Mouse (Mus musculus): ENCODE data around the gene Pak2. TPM values are rescaled to one million over a fixed set of nuclear protein-coding genes. Genes with fewer than 3 reads are reported as not detected.
"Not testable (repeated sequence)": the region's sequence is repeated elsewhere in the genome, so short reads cannot be mapped to it uniquely, and the experiment has no call there.

Gene Pak2
- polyA plus RNA-seq, 1 experiment from 2014 or later: 41.0 TPM

DNA sequence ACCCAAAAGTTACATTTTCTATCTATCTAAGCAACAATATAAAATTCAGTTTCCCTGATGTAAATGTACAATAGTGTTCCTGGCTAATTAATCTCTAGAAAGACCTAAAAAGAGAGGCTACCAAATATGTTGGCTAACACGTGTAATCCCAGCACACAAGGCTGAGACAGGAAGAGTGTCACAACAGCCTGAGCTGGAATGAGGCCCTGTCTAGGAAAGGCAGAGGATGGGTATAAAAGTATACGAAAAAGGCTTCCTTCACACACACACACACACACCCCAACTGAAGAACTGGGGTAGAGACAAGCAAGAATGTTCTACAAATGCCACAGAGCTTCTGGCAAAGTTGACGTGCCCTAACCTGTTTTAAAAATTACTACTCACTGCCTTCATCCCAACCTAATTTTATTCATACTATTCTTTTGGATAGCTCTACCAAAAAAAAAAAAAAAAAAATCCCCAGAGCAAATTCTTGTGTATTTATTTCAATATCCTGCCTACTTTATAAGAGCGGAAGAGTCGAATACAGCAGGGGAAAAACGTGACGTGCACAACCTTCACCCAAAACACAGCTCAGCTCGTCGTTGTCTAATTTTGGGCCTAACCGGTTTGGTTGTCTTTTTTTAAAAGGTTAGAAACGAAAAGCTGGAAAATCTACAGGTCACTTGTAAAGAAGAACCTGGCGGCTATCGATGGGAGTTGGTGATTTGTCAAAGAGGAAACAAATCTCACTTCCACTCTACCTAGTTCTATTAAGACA lies 1.3 kb downstream of the Pak2 start:
- H3K27ac ChIP-seq: peak overlapping the region; percentile 99
- no peak for DNase-seq (ENCODE audit: extremely low spot score, low spot score)
- 18% methylated on average over 13 of the region's 13 CpGs for WGBS

DNA sequence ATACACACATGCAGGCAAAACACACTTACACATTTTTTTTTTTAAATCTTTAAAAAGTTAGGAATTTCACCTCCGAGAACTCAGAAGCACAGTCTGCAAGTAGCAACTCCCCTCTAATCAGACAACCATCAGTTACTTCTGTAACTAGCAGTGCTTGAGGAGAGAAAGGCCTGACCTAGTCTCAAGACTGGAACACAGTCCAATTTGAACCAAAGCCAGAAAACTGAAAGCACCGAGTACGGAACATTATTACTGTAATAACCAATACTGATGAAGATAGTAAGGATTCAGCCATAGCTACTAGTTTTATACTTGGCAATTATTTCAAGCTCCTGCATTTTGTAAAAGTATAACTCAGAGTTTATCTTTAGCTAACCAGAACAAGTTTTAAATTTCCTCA lies 2.7 kb downstream of the Pak2 start:
- Histone ChIP-seq H3K4me1 (peaks cover 23% of the 10 kb centered on the region), H3K36me3 (replicated peaks) (peaks cover 21% of the 10 kb centered on the region), H3K27ac (no peak overlapping the region), H3K9me3 (no peaks in the 10 kb centered on the region), H3K27me3 (ENCODE audit: poor library complexity, severe bottlenecking) (no peaks in the 10 kb centered on the region), H3K4me3 (peak overlapping the region; percentile 96; the same call in 1 of the 2 replicates)
- DNase-seq (ENCODE audit: extremely low spot score, low spot score): no peak
- WGBS: 97% methylated on average over 3 of the region's 3 CpGs

More for the DNA sequence above, 1.3 kb downstream of the Pak2 start:
- peak overlapping the region; percentile 96 for H3K4me3 ChIP-seq
- no peaks in the 10 kb centered on the region for H3K27me3 ChIP-seq (ENCODE audit: poor library complexity, severe bottlenecking)
- no peaks in the 10 kb centered on the region for H3K9me3 ChIP-seq
- H3K36me3 ChIP-seq (replicated peaks): peaks cover 27% of the 10 kb centered on the region
- H3K4me1 ChIP-seq: peaks cover 23% of the 10 kb centered on the region

DNA sequence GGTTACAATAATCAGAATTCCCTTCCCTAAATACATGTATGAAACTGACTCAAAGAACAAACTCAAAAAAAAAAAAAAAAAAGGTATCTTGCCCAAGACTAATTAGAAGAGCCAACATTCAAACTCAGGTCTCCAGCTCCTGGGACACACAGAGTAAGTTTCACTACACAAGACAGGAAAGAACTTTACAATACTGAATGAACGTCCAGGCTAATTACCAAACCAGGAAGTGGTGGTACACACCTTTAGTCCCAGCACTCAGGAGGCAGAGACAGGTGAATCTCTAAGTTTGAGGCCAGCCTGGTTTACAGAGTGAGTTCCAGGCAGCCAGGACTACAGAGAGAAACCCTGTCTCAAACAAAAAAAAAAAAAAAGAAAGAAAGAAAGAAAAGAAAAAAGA lies 3.4 kb downstream of the Pak2 start:
- H3K4me1 ChIP-seq: peaks cover 23% of the 10 kb centered on the region
- WGBS: 74% methylated on average over 1 of the region's 1 CpGs
- no peak overlapping the region for H3K27ac ChIP-seq
- no peaks in the 10 kb centered on the region for H3K9me3 ChIP-seq
- H3K27me3 ChIP-seq (ENCODE audit: poor library complexity, severe bottlenecking): no peaks in the 10 kb centered on the region
- no peak overlapping the region for H3K4me3 ChIP-seq
- H3K36me3 ChIP-seq (replicated peaks): peaks cover 21% of the 10 kb centered on the region
- no peak for DNase-seq (ENCODE audit: extremely low spot score, low spot score)

DNA sequence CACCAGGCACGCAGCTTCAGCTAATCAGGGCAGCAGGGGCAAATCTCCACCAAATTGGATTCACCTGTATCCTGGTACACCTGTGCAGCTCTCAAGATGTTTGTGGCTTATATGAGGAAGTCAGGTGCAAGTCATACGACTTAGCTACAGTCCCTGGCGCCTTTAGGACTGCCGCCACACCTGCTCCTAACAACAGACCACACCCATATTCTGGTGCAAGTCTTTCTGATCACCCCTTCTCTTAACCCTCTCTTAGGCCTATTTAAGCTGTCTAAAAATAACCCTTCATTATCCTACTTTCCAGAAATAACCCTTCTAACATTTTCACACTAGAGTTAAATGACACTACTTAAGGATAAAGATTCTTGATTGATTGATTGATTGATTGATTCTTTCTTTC lies 9.1 kb downstream of the Pak2 start:
- not testable (repeated sequence) for H3K4me1 ChIP-seq; H3K27me3 ChIP-seq (ENCODE audit: poor library complexity, severe bottlenecking); H3K4me3 ChIP-seq; DNase-seq (ENCODE audit: extremely low spot score, low spot score); H3K27ac ChIP-seq; H3K9me3 ChIP-seq
- WGBS: 85% methylated on average over 4 of the region's 4 CpGs
- peaks cover 14% of the 10 kb centered on the region for H3K36me3 ChIP-seq (replicated peaks)

DNA sequence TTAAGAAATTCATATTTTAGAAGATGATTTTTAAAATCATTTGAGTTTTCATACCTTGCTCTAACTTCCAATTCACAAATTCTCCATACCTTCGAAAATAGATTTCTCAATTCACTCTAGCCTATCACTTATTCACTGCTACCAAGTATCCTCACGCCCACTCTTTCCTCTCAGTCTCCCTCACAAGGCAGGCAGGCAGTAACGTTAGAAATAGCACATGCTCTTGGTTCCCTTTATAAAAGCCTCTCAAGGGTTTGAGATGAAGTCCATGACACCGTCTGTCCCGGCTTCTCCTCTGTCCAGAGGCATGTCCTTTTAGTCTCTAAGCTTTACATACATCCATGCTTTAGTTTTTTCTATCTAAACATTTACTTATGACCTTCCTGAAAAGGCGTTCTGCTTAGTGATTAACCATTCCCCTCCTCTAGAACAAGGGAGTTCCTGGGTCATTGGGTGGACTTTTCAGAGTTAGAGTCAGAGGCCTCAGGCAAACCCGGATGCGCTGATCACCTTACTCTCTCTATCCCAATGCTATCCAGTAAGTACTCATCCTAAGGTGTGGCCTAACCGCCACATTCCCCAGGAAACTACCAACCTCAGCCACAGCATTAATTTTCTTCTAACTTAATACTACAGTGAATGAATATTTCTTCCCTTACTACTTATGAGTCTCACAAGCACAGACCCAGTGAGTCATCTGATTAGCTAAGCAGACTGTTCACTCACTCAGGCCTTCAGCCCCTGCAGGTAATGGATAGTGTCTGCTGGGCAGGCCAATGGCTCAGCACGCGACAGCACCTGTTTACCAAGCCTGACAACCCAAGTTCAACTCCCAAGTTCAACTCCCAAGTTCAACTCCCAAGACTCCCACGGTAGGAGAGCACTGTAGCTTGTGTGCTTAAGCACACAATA lies 10.5 kb downstream of the Pak2 start:
- no peaks in the 10 kb centered on the region for H3K27me3 ChIP-seq (ENCODE audit: poor library complexity, severe bottlenecking)
- no peaks in the 10 kb centered on the region for H3K9me3 ChIP-seq
- WGBS: 89% methylated on average over 12 of the region's 12 CpGs
- no peak overlapping the region for H3K27ac ChIP-seq
- no peak for DNase-seq (ENCODE audit: extremely low spot score, low spot score)
- H3K4me3 ChIP-seq: no peak overlapping the region
- peaks cover 14% of the 10 kb centered on the region for H3K36me3 ChIP-seq (replicated peaks)
- H3K4me1 ChIP-seq: no peaks in the 10 kb centered on the region

DNA sequence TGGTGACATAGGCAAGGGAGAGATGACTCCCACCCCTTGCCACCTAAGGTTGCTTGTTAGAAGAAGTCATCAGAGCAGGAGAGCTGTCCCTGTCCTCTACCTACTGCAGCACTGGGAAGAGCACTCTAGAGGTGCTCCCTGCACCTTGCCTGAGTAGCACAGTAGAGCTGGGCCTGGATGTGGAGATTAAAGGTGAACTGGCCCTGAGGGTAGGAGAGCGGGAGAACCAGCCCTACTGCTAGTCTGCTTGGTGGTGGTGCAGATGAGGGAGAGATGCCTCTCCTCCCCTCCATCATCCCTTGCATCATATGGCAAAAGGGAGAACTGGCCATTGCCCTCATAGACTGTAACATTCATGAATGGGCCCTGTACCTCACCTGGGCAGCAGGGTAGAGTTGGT lies 12.2 kb downstream of the Pak2 start:
- Histone ChIP-seq H3K36me3 (replicated peaks) (peaks cover under 1% of the 10 kb centered on the region), H3K27ac (no peak overlapping the region), H3K4me3 (no peak overlapping the region), H3K27me3 (ENCODE audit: poor library complexity, severe bottlenecking) (no peaks in the 10 kb centered on the region), H3K9me3 (no peaks in the 10 kb centered on the region), H3K4me1 (no peaks in the 10 kb centered on the region)
- 92% methylated on average over 1 of the region's 1 CpGs for WGBS
- DNase-seq (ENCODE audit: extremely low spot score, low spot score): no peak

DNA sequence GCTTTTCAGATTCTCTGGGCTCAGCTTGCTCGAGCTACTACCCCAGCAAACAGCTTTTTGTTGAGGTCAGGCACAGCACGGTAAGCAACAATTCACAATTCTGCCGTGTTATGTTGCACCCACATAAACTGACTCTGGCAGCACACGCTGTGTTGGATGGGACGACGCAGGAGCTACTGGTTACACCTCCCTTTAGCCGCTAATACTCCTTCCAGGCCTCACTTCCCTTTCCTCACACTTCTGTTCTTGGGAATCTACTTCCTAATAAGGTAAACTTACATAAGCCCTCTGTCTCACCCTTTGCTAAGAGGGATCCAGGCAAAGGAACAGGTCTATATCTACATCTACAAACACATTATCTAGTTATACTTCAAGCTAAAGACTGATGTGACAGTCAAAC lies 15.2 kb downstream of the Pak2 start:
- H3K4me3 ChIP-seq: no peak overlapping the region
- no peak overlapping the region for H3K27ac ChIP-seq
- H3K36me3 ChIP-seq (replicated peaks): no peaks in the 10 kb centered on the region; the same call in none of the 2 replicates
- 94% methylated on average over 7 of the region's 7 CpGs for WGBS
- no peaks in the 10 kb centered on the region for H3K9me3 ChIP-seq
- no peak for DNase-seq (ENCODE audit: extremely low spot score, low spot score)
- H3K27me3 ChIP-seq (ENCODE audit: poor library complexity, severe bottlenecking): no peaks in the 10 kb centered on the region
- no peaks in the 10 kb centered on the region for H3K4me1 ChIP-seq

DNA sequence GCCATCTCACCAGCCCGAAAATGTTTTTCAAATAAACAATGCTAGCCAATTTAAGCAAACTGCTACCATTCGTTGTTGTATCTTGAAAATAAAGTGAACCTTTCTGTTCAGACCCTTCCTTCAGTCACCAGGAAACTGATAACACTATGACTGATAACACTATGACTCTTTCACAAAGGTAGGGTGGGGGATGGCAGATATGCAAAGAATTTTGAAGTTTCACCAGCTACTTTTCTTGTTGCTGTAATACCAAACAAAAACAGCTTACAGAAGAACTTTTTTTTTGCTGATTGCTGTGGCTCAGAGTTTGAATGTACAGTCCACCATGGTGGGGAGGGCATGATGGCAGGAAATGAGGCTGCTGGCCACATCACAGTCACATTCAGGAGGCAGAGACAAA lies 16.9 kb downstream of the Pak2 start:
- DNase-seq (ENCODE audit: extremely low spot score, low spot score): no peak
- H3K27ac ChIP-seq: no peak overlapping the region
- no peaks in the 10 kb centered on the region; the same call in none of the 2 replicates for H3K36me3 ChIP-seq (replicated peaks)
- H3K27me3 ChIP-seq (ENCODE audit: poor library complexity, severe bottlenecking): no peaks in the 10 kb centered on the region
- 88% methylated on average over 2 of the region's 2 CpGs for WGBS
- no peaks in the 10 kb centered on the region for H3K9me3 ChIP-seq
- no peaks in the 10 kb centered on the region for H3K4me1 ChIP-seq
- H3K4me3 ChIP-seq: no peak overlapping the region

DNA sequence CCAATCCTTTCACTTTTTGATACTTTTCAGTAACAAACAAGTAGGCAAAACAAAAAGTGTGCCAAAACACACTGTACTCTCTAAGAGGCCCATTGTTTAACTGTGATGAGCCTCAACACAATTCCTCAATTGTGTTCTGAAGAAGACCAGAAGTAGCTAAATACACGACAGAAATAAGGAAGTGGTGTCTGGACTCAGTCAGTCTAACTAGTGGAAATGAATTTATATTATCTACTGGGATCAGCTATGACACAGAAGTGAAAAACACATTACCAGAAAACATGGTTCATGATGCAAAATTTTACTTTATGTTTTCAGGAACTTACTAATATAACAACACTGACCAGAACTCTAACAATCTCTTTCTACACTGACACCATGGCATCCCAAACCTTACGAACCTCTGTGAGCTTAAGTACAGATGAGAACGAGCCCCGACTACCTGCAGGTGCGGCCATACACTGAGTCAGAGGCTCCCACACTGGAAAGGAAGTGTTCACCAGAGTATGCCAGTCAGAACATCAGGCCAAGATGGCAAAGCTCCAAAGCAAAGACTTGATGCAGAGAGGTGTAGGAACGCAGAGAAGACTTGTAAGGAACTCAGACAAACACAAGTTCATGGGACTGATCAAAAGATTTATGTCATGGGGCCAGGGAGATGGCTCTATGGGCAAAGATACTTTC lies 19.2 kb downstream of the Pak2 start:
- no peak for DNase-seq (ENCODE audit: extremely low spot score, low spot score)
- no peak overlapping the region for H3K4me3 ChIP-seq
- 0 out of 2 replicates have a peak, but pooled peaks cover 6% of the 10 kb centered on the region for H3K36me3 ChIP-seq (replicated peaks)
- H3K9me3 ChIP-seq: no peaks in the 10 kb centered on the region
- 81% methylated on average over 6 of the region's 6 CpGs for WGBS
- no peak overlapping the region for H3K27ac ChIP-seq
- H3K27me3 ChIP-seq (ENCODE audit: poor library complexity, severe bottlenecking): no peaks in the 10 kb centered on the region
- no peaks in the 10 kb centered on the region for H3K4me1 ChIP-seq

DNA sequence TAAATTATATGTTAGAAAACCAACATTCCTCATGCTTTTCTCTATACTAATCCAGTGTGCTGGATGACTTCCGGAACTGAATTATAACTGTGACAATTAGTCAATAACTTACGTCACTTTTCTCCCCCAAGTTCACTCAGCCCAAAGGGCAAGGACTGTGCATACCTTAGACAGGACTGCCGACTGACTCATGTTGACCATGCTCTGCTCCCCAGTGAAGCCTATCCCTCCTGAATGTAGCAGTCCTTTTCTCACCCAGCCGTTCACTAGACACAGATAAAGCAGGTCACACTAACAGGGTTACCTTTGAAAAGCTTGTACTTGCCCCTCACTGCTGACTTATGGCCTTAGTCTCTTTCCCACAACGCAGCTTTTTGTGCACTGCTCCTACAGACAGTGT lies 20.3 kb downstream of the Pak2 start:
- H3K4me3 ChIP-seq: no peak overlapping the region
- no peaks in the 10 kb centered on the region for H3K9me3 ChIP-seq
- no peak for DNase-seq (ENCODE audit: extremely low spot score, low spot score)
- H3K27me3 ChIP-seq (ENCODE audit: poor library complexity, severe bottlenecking): no peaks in the 10 kb centered on the region
- 88% methylated on average over 5 of the region's 5 CpGs for WGBS
- no peak overlapping the region for H3K27ac ChIP-seq
- 0 out of 2 replicates have a peak, but pooled peaks cover 6% of the 10 kb centered on the region for H3K36me3 ChIP-seq (replicated peaks)
- no peaks in the 10 kb centered on the region for H3K4me1 ChIP-seq

DNA sequence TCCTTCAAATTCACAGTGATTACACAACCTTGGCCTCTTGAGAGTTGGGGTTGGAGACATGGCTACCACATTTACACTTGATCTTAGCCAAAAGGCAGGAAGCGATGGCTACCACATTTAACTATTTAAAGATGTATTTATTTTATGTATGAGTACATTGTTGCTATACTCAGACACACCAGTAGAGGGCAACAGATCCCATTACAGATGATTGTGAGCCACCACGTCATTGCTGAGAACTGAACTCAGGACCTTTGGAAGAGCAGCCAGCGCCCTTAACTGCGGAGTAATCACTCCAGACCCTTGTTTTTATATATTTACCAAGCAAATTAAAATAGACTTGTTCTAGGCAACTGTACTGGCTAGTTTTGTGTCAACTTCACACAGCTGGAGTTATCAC lies 36.8 kb downstream of the Pak2 start:
- Histone ChIP-seq H3K9me3 (no peaks in the 10 kb centered on the region), H3K4me1 (no peaks in the 10 kb centered on the region), H3K27me3 (ENCODE audit: poor library complexity, severe bottlenecking) (no peaks in the 10 kb centered on the region), H3K27ac (no peak overlapping the region), H3K4me3 (no peak overlapping the region), H3K36me3 (replicated peaks) (peaks cover 86% of the 10 kb centered on the region)
- DNase-seq (ENCODE audit: extremely low spot score, low spot score): no peak
- WGBS: 92% methylated on average over 4 of the region's 4 CpGs

DNA sequence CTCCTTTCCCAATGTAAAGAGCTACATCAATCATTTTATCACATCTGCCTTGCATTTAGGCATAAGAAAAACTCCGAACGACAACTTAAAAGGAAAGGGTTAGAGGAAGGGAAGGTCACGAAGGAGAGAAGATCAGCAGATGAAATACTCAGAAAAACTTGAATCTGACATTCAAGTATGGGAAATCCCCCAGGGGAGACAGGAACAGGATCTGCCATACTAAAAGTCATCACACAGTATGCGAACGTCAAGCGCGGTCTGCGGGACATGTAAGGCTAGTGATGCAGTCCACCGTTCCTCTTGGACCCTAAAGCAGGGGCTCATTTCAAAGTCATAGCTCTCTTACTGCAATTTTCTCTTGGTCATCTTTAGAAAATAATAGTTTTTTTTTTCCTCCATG lies 59.5 kb downstream of the Pak2 start:
- Histone ChIP-seq H3K4me1 (no peaks in the 10 kb centered on the region), H3K27me3 (ENCODE audit: poor library complexity, severe bottlenecking) (no peaks in the 10 kb centered on the region), H3K27ac (no peak overlapping the region), H3K4me3 (no peak overlapping the region), H3K9me3 (no peaks in the 10 kb centered on the region), H3K36me3 (replicated peaks) (peaks cover 93% of the 10 kb centered on the region)
- DNase-seq (ENCODE audit: extremely low spot score, low spot score): no peak
- 93% methylated on average over 9 of the region's 9 CpGs for WGBS
